Mouse (Mus musculus) liver, embryonic 14.5 days (tissue): ENCODE results near the gene March1. TPM values are rescaled to one million over a fixed set of nuclear protein-coding genes. Genes with fewer than 3 reads are reported as not detected.

Source experiments
- ATAC-seq: fragments of 200-750 bp; cut with Nextera tagmentation; 2 replicates; pipeline ENCODE4 v1.8.0; 2017; ENCODE audit warnings: moderate number of reproducible peaks, mild to moderate bottlenecking, moderate library complexity; ENCODE audit not compliant: insufficient read depth
- DNase-seq, 3 experiments: peaks; one replicate each; pipeline ENCODE4 v3.0.0-alpha.2; 2012 to 2013; ENCODE audit warnings: low read depth in 3 of 3, low spot score in 3 of 3
- H3K27ac ChIP-seq: fragments of 300-500 bp; sonication (generic); 2 replicates; pipeline ENCODE4 v1.5.1; 2014; ENCODE audit warnings: moderate library complexity, mild to moderate bottlenecking, control low read depth, inconsistent platforms
- H3K27me3 ChIP-seq: fragments of 300-500 bp; sonication (generic); 2 replicates; pipeline ENCODE4 v1.6.1; 2014; ENCODE audit warnings: mild to moderate bottlenecking, low read length, moderate library complexity; ENCODE audit not compliant: control insufficient read depth, insufficient read depth
- H3K36me3 ChIP-seq: fragments of 300-500 bp; sonication (generic); replicated peaks from 2 replicates; pipeline ENCODE4 v1.6.1; 2014; ENCODE audit warnings: low read depth; ENCODE audit not compliant: control insufficient read depth, insufficient read depth
- H3K4me1 ChIP-seq, 2 experiments: fragments of 200-500 bp in 1 of 2; fragments of 300-500 bp in 1 of 2; sonication (generic) in 1 of 2; replicated peaks; 2 replicates each; pipeline ENCODE4 v1.6.1; 2012 to 2014; ENCODE audit warnings: antibody characterized with exemption in 1 of 2, inconsistent platforms in 1 of 2, low read length in 1 of 2; ENCODE audit not compliant: control insufficient read depth in 2 of 2, insufficient read depth in 2 of 2
- H3K4me2 ChIP-seq: fragments of 300-500 bp; sonication (generic); 2 replicates; pipeline ENCODE4 v1.6.1; 2014; ENCODE audit warnings: low read depth, mild to moderate bottlenecking, control low read depth, moderate library complexity
- H3K4me3 ChIP-seq, 2 experiments: fragments of 200-500 bp in 1 of 2; fragments of 300-500 bp in 1 of 2; sonication (generic) in 1 of 2; 2 replicates each; pipeline ENCODE4 v1.5.1; 2012 to 2014; ENCODE audit warnings: low read depth in 2 of 2, low read length in 2 of 2, mild to moderate bottlenecking in 2 of 2, control low read depth in 1 of 2, inconsistent platforms in 1 of 2, moderate library complexity in 1 of 2; ENCODE audit not compliant: insufficient read depth in 1 of 2
- H3K9ac ChIP-seq: fragments of 300-500 bp; sonication (generic); replicated peaks from 2 replicates; pipeline ENCODE4 v1.6.1; 2014; ENCODE audit warnings: mild to moderate bottlenecking, control low read depth, moderate library complexity
- H3K9me3 ChIP-seq: fragments of 300-500 bp; sonication (generic); 2 replicates; pipeline ENCODE4 v1.6.1; 2016; ENCODE audit warnings: low read length, mixed read lengths; ENCODE audit not compliant: control insufficient read depth
- CTCF ChIP-seq: IDR thresholded peaks from 2 replicates; pipeline ENCODE4 v1.5.1; 2016; ENCODE audit warnings: antibody characterized with exemption, low read depth, control low read depth
- EP300 ChIP-seq: IDR thresholded peaks from 2 replicates; pipeline ENCODE4 v1.6.1; 2016; ENCODE audit warnings: antibody characterized with exemption, low read depth
- WGBS: fragments of 180-500 bp; shearing (Covaris S2); extraction: QIAGEN DNeasy Blood & Tissue Kit; methylation state at CpG from one replicate; pipeline ENCODE4 v1.1.7; 2014; ENCODE audit not compliant: insufficient replicate concordance; 5-methylcytosine and 5-hydroxymethylcytosine counted together
- polyA plus RNA-seq, 2 experiments: library from polyadenylated mRNA; depleted of rRNA in 1 of 2; stranded (reverse) in 1 of 2; unstranded in 1 of 2; fragments of >200 nt; fragmentation: Nextera tagmentation in 1 of 2; extraction: Ambion mirVana in 1 of 2; gene quantifications; 2 replicates each; pipeline versions ENCODE4 v1.2.1 to v1.2.3; 2012 to 2014

March1 gene
- polyA plus RNA-seq, 2 experiments = 0.60 to 0.94 TPM

GRCm38 (mm10) chr8:66334265-66334664, 716.6 kb downstream of the March1 start:
- H3K9me3 ChIP-seq = no peaks in the 10 kb centered on the region
- no peaks in the 10 kb centered on the region for H3K4me1 ChIP-seq
- no peaks in the 10 kb centered on the region for H3K27me3 ChIP-seq
- no peak overlapping the region for H3K4me3 ChIP-seq
- H3K36me3 ChIP-seq = no peaks in the 10 kb centered on the region
- no peak overlapping the region for H3K4me2 ChIP-seq
- 40% methylated on average over 3 of the region's 3 CpGs for WGBS
- ATAC-seq (no peak), DNase-seq (no peak)
- H3K9ac ChIP-seq = no peak overlapping the region
- H3K27ac ChIP-seq = no peak overlapping the region
- TF ChIP-seq EP300 = no peak
- TF ChIP-seq CTCF = no peak

GRCm38 (mm10) chr8:66339551-66339950, 721.9 kb downstream of the March1 start:
- Histone ChIP-seq H3K9ac (no peak overlapping the region), H3K27me3 (no peaks in the 10 kb centered on the region), H3K27ac (no peak overlapping the region), H3K36me3 (no peaks in the 10 kb centered on the region), H3K4me3 (no peak overlapping the region), H3K4me1 (no peaks in the 10 kb centered on the region), H3K4me2 (no peak overlapping the region), H3K9me3 (no peaks in the 10 kb centered on the region)
- DNase-seq = no peak
- 50% methylated on average over 3 of the region's 3 CpGs for WGBS
- ATAC-seq = no peak
- no peak for TF ChIP-seq EP300
- TF ChIP-seq CTCF = no peak

GRCm38 (mm10) chr8:66342928-66343327, 725.2 kb downstream of the March1 start:
- Histone ChIP-seq H3K9me3 (no peaks in the 10 kb centered on the region), H3K4me3 (no peak overlapping the region), H3K4me1 (no peaks in the 10 kb centered on the region), H3K36me3 (no peaks in the 10 kb centered on the region), H3K27me3 (no peaks in the 10 kb centered on the region), H3K4me2 (no peak overlapping the region), H3K9ac (no peak overlapping the region), H3K27ac (no peak overlapping the region)
- no peak for ATAC-seq
- TF ChIP-seq EP300 (no peak), CTCF (no peak)
- DNase-seq = no peak
- WGBS = 59% methylated on average over 1 of the region's 1 CpGs

GRCm38 (mm10) chr8:66362882-66363801, 745.4 kb downstream of the March1 start:
- ATAC-seq = no peak
- WGBS = 69% methylated on average over 5 of the region's 5 CpGs
- Histone ChIP-seq H3K27ac (no peak overlapping the region), H3K27me3 (no peaks in the 10 kb centered on the region), H3K4me3 (no peak overlapping the region), H3K9me3 (no peaks in the 10 kb centered on the region), H3K4me1 (no peaks in the 10 kb centered on the region), H3K4me2 (no peak overlapping the region), H3K9ac (no peak overlapping the region), H3K36me3 (no peaks in the 10 kb centered on the region)
- DNase-seq = no peak
- TF ChIP-seq CTCF (no peak), EP300 (no peak)

GRCm38 (mm10) chr8:66383694-66384373, 766.1 kb downstream of the March1 start:
- WGBS = 72% methylated on average over 4 of the region's 4 CpGs
- no peaks in the 10 kb centered on the region for H3K9me3 ChIP-seq

More at GRCm38 (mm10) chr8:66383694-66384373, 766.1 kb downstream of the March1 start:
- Histone ChIP-seq H3K27ac (no peak overlapping the region), H3K9ac (no peak overlapping the region), H3K27me3 (no peaks in the 10 kb centered on the region), H3K4me1 (no peaks in the 10 kb centered on the region), H3K4me3 (no peak overlapping the region), H3K36me3 (no peaks in the 10 kb centered on the region), H3K4me2 (no peak overlapping the region)
- TF ChIP-seq EP300 = no peak
- TF ChIP-seq CTCF = no peak
- ATAC-seq = no peak
- DNase-seq = no peak
